Mouse (Mus musculus) ES-E14 (cell line): ENCODE measurements around the gene Rasip1. TPM values are rescaled to one million over a fixed set of nuclear protein-coding genes. Genes with fewer than 3 reads are reported as not detected.

Source experiments
- DNase-seq: peaks from one replicate; pipeline ENCODE4 v3.0.0-alpha.2; 2013; ENCODE audit warnings: low read depth, low spot score
- H3K27ac ChIP-seq: 2 replicates; pipeline ENCODE4 v1.5.1; 2012; ENCODE audit warnings: low read depth, mild to moderate bottlenecking, low read length, moderate library complexity, mixed read lengths; ENCODE audit not compliant: poor library complexity, insufficient read depth, severe bottlenecking
- H3K36me3 ChIP-seq: 2 replicates; pipeline ENCODE4 v1.6.1; 2012; ENCODE audit warnings: mild to moderate bottlenecking, low read length, moderate library complexity, mixed read lengths; ENCODE audit not compliant: control insufficient read depth, poor library complexity, insufficient read depth, severe bottlenecking
- H3K4me1 ChIP-seq, 2 experiments: fragments of 150-350 bp in 1 of 2; sonication (generic) in 1 of 2; 2 replicates each; pipeline ENCODE4 v1.6.1; 2012; ENCODE audit warnings: low read length in 2 of 2, mild to moderate bottlenecking in 1 of 2, mixed read lengths in 1 of 2; ENCODE audit not compliant: control insufficient read depth in 2 of 2, insufficient read depth in 2 of 2, poor library complexity in 1 of 2
- H3K4me3 ChIP-seq, 2 experiments: fragments of 150-350 bp in 1 of 2; sonication (generic) in 1 of 2; 2 replicates each; pipeline ENCODE4 v1.5.1; 2012; ENCODE audit warnings: low read length in 2 of 2, low read depth in 1 of 2, mild to moderate bottlenecking in 1 of 2, mixed read lengths in 1 of 2; ENCODE audit not compliant: insufficient read depth in 1 of 2, poor library complexity in 1 of 2, severe bottlenecking in 1 of 2
- H3K9ac ChIP-seq: 2 replicates; pipeline ENCODE4 v1.6.1; 2012; ENCODE audit warnings: low read depth, mild to moderate bottlenecking, low read length, mixed read lengths; ENCODE audit not compliant: poor library complexity, insufficient read depth, severe bottlenecking
- H3K9me3 ChIP-seq: fragments of 150-350 bp; sonication (generic); 2 replicates; pipeline ENCODE4 v1.6.1; 2012; ENCODE audit warnings: low read depth, mild to moderate bottlenecking, low read length; ENCODE audit not compliant: control insufficient read depth, insufficient read depth
- CHD2 ChIP-seq: IDR thresholded peaks from 2 replicates; pipeline ENCODE4 v1.6.1; 2014; ENCODE audit warnings: mild to moderate bottlenecking, low read depth, low read length, inconsistent platforms
- HCFC1 ChIP-seq: IDR thresholded peaks from 2 replicates; pipeline ENCODE4 v1.6.1; 2012; ENCODE audit warnings: low read length, inconsistent platforms, borderline replicate concordance; ENCODE audit not compliant: insufficient read depth
- MAFK ChIP-seq: IDR thresholded peaks from 2 replicates; pipeline ENCODE4 v1.6.1; 2014; ENCODE audit warnings: mild to moderate bottlenecking, low read depth, low read length, inconsistent platforms; ENCODE audit not compliant: insufficient read depth
- ZC3H11A ChIP-seq: IDR thresholded peaks from 2 replicates; pipeline ENCODE4 v1.6.1; 2012; ENCODE audit warnings: low read depth, mild to moderate bottlenecking, inconsistent platforms, low read length, borderline replicate concordance
- ZNF384 ChIP-seq: IDR thresholded peaks from 2 replicates; pipeline ENCODE4 v1.6.1; 2012; ENCODE audit warnings: low read depth, low read length, inconsistent platforms
- in situ Hi-C, 2 experiments: fragments of 600-800 bp; cut with MboI; formaldehyde crosslinking; loops; one replicate each; pipeline ENCODE4 v1.15.1; 2025; ENCODE audit warnings: low sequenced_read_pairs in 2 of 2, inconsistent platforms in 1 of 2; ENCODE audit not compliant: unreplicated experiment in 2 of 2
- total RNA-seq: library from RNA; depleted of rRNA; stranded (reverse); fragments of 300-350 nt; gene quantifications from 2 replicates; pipeline ENCODE4 v1.2.3, GENCODE M21; 2012

Gene Rasip1
- total RNA-seq, 1 experiment, result 5.3 TPM

DNA sequence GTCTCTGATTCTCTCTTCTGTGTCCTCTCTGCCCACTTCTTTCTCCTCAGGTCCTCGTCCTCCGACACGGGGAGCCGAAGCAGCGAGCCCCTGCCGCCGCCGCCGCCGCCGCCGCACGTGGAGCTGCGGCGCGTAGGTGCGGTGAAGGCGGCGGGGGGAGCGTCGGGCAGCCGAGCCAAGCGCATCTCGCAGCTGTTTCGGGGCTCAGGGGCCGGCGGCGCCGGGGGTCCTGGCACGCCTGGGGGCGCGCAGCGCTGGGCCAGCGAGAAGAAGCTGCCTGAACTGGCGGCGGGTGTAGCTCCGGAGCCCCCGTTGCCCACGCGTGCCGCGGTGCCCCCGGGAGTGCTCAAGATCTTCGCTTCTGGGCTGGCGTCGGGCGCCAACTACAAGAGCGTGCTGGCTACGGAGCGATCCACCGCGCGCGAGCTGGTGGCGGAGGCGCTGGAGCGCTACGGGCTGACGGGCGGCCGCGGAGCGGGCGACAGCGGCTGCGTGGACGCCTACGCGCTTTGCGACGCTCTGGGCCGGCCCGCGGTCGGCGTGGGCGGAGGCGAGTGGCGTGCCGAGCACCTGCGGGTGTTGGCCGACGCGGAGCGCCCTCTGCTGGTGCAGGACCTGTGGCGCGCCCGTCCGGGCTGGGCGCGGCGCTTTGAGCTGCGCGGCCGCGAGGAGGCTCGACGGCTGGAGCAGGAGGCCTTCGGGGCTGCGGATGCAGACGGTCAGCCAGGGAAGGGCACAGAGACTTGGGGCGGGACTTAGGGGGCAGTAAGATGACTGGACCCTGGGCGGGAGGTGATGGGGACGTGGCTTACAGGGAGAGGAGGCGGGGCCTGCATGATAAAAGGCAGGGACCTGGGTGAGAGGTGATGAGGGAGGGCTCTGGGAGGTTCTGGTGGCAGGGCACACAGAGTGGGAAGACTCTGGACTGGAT is 1.3 kb downstream of the Rasip1 start:
- in situ Hi-C loops, result no loop called here
- Histone ChIP-seq H3K4me1 (peaks cover 0 to 11% of the 10 kb centered on the region in 2 experiments; a peak in 1 of 4 replicates), H3K4me3 (peak overlapping the region; percentile 70 to 83), H3K9me3 (no peaks in the 10 kb centered on the region), H3K9ac (peak overlapping the region; percentile 77), H3K27ac (no peak overlapping the region), H3K36me3 (no peaks in the 10 kb centered on the region)
- TF ChIP-seq HCFC1 (0 out of 2 replicates have a peak, but pooled peaks have one; percentile 46), CHD2 (no peak), ZC3H11A (0 out of 2 replicates have a peak, but pooled peaks have one; percentile 5)
- peak; percentile 78 for DNase-seq

DNA sequence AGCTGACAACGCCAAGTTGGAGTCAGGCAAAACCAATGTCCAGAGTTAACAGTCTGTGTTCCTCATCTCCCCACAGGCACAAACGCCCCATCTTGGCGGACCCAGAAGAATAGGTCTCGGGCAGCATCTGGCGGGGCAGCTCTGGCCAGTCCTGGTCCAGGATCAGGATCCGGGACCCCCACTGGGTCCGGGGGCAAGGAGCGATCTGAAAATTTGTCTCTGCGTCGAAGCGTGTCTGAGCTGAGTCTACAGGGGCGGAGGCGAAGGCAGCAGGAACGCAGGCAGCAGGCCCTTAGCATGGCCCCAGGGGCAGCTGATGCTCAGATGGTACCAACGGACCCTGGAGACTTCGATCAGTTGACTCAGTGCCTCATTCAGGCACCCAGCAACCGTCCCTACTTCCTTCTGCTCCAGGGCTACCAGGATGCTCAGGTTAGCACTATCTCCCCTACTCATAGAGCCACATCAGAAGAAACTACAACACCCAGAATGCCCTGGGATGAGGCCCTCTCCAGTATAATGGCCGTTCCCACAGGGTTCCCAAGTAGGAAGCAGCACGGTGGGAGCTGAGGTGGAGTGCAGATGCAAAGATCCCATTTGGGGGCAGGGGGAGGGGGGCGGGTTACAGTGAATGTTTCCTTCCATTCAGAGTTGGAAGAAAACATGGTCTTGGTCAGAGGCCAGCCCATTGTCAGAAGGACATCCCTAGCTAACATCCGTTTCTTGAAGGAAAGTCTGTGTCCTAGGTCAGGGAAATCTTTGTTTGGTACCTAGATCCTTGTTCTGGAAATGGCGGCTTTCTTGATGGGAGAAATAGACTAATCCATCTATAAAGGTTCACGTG is 3.0 kb downstream of the Rasip1 start:
- TF ChIP-seq CHD2 (no peak), HCFC1 (peak; percentile 90)
- Histone ChIP-seq H3K4me1 (peaks cover 0 to 11% of the 10 kb centered on the region in 2 experiments; a peak in 1 of 4 replicates), H3K36me3 (no peaks in the 10 kb centered on the region), H3K9ac (no peak overlapping the region), H3K4me3 (peak overlapping the region; percentile 9 to 47; a peak in 2 of 4 replicates), H3K27ac (no peak overlapping the region), H3K9me3 (no peaks in the 10 kb centered on the region)
- in situ Hi-C loops, result no loop called here
- DNase-seq, result no peak

DNA sequence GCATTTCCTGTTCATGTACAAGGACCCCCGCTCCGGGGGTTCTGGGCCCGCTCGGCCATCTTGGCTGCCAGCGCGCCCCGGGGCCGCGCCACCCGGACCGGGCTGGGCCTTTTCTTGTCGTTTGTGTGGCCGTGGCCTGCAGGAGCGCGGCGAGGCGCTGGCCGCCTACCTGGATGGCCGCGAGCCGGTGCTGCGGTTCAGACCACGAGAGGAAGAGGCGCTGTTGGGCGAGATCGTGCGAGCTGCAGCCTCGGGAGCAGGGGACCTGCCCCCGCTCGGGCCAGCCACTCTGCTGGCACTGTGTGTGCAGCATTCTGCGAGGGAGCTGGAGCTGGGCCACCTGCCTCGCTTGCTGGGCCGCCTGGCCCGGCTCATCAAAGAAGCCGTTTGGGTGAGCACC is 5.2 kb downstream of the Rasip1 start:
- Histone ChIP-seq H3K27ac (no peak overlapping the region), H3K4me1 (peaks cover 1 to 7% of the 10 kb centered on the region in 2 experiments; a peak in 2 of 4 replicates), H3K36me3 (no peaks in the 10 kb centered on the region; the same call in 1 of the 2 replicates), H3K9me3 (no peaks in the 10 kb centered on the region), H3K4me3 (peak overlapping the region; percentile 49 to 52; a peak in 3 of 4 replicates), H3K9ac (peak overlapping the region; percentile 64)
- no peak for TF ChIP-seq ZNF384
- DNase-seq, result no peak
- in situ Hi-C loops, result no loop called here

DNA sequence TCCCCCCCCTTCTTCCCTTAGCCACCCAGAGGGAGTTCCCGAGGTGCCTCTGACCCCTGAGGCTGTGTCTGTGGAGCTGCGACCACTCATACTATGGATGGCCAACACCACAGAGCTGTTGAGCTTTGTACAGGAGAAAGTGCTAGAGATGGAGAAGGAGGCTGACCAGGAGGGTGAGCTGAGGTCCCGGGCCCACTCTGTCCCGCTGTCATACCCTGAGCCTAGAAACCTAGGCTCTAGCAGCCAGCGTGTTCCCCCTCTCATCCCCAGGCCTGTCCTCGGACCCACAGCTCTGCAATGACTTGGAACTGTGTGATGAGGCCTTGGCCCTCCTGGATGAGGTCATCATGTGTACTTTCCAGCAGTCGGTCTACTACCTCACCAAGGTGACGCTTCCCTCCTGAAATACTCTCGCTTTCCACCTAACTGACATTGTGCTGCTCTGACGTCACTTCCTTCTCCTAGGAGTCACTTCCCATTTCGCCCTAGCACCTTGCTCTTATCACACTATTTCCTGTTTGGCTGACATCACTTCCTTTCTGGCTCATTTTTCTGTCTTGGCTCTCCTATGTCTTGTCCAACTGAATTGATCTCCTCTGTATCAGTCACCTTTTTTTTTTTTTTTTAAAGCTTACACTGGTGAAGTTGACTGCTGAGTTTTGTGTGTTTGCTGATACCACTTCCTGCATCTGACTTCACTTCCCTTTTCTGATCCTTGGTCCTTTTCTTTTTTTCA is 7.8 kb downstream of the Rasip1 start:
- Histone ChIP-seq H3K27ac (no peak overlapping the region), H3K36me3 (peaks cover 2% of the 10 kb centered on the region; the same call in 1 of the 2 replicates), H3K4me1 (peaks cover 1 to 10% of the 10 kb centered on the region in 2 experiments; a peak in 2 of 4 replicates), H3K9me3 (no peaks in the 10 kb centered on the region), H3K4me3 (no peak overlapping the region), H3K9ac (no peak overlapping the region)
- DNase-seq, result no peak
- in situ Hi-C loops, result no loop called here
- 0 out of 2 replicates have a peak, but pooled peaks have one; percentile 8 for TF ChIP-seq ZNF384
- TF ChIP-seq CHD2, result no peak
- TF ChIP-seq ZC3H11A, result no peak
- TF ChIP-seq MAFK, result no peak
- no peak for TF ChIP-seq HCFC1
